Mouse (Mus musculus): ENCODE results near the gene Tiparp.

DNA sequence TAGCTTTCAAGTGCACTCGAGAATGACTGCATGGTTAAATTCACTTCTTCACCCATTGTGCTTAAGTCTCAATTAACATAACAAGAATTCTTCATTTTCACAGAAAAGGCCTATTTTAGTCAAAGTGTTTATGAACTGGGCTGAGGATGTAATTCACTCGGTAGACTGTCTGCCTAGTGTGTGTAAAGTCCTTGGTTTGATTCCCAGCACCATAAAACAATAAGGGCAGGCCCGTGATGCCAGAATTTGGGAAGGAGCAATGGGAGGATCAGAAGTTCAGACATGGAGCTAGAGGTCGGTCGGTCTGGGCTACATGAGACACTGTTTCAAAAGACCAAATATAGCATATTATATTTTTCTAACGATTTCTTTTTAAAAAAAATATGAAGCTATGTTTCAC is 70.9 kb downstream of the Tiparp start:
- TF ChIP-seq CTCF (IDR thresholded peaks at IDR 0.05; ENCODE audit: low read depth, low read length) (no peak), POLR2A (IDR thresholded peaks at IDR 0.05; ENCODE audit: borderline replicate concordance, low read depth, low read length) (no peak)

Measured in bone marrow macrophage, adult 2 months (primary cell).